Mouse (Mus musculus) CH12.LX (cell line): Measurements from ENCODE around the gene Rpn1.

Source experiments
- BHLHE40 ChIP-seq: IDR thresholded peaks from 2 replicates; pipeline ENCODE4 v1.6.1; 2011; ENCODE audit warnings: mild to moderate bottlenecking, low read depth, low read length, improper control_type of control experiment
- CTCF ChIP-seq, 2 experiments: IDR thresholded peaks in 1 of 2; conservative IDR thresholded peaks in 1 of 2; 2 replicates each; pipeline ENCODE4 v1.5.1; 2011 to 2012; ENCODE audit warnings: low read depth in 2 of 2, low read length in 2 of 2, improper control_type of control experiment in 1 of 2, inconsistent platforms in 1 of 2, mild to moderate bottlenecking in 1 of 2, moderate library complexity in 1 of 2
- HCFC1 ChIP-seq: IDR thresholded peaks from 2 replicates; pipeline ENCODE4 v1.6.1; 2012; ENCODE audit warnings: low read depth, mild to moderate bottlenecking, inconsistent platforms, low read length, improper control_type of control experiment
- MYC ChIP-seq: IDR thresholded peaks from 2 replicates; pipeline ENCODE4 v1.6.1; 2011; ENCODE audit warnings: low read depth, mild to moderate bottlenecking, improper control_type of control experiment, low read length
- NELFE ChIP-seq: IDR thresholded peaks from 2 replicates; pipeline ENCODE4 v1.6.1; 2011; ENCODE audit warnings: low read depth, low read length, improper control_type of control experiment
- POLR2A ChIP-seq: IDR thresholded peaks from 2 replicates; pipeline ENCODE4 v1.6.1; 2011; ENCODE audit warnings: low read depth, mild to moderate bottlenecking, improper control_type of control experiment, low read length
- RCOR1 ChIP-seq: conservative IDR thresholded peaks from 2 replicates; pipeline ENCODE4 v1.6.1; 2012; ENCODE audit warnings: low read depth, mild to moderate bottlenecking, inconsistent platforms, low read length, improper control_type of control experiment
- USF2 ChIP-seq: conservative IDR thresholded peaks from 2 replicates; pipeline ENCODE4 v1.6.1; 2011; ENCODE audit warnings: low read depth, low read length, improper control_type of control experiment

DNA sequence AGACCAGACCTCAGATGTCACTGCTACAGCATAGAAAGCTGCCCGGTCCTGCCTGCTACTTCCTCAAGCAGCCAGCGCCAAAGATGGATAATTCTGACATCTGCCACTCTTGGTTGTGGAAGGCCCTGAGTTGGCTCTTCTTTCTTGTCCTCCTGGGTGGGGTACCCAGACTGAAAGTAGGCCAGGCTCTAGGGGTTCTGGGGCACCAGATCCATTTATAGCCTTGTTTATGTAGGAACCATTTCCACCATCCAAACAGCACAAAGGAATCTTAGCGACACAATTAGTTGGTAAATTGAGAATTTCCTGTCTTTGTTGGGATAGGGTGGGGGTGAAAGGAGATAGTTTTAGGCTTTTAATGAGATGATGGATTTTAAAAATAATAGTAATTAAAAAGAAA is 54.2 kb downstream of the Rpn1 start:
- TF ChIP-seq POLR2A (no peak), CTCF (conservative IDR thresholded peaks at IDR 0.05 in 1 of 2, IDR thresholded peaks at IDR 0.05 in 1 of 2; ENCODE audit: low read depth in 2 of 2, low read length in 2 of 2) (no peak), HCFC1 (no peak), MYC (no peak), BHLHE40 (no peak), RCOR1 (no peak), NELFE (no peak), USF2 (no peak)
